Mouse (Mus musculus) midbrain, postnatal 0 days (tissue): ENCODE results near the gene Pithd1. TPM values are rescaled to one million over a fixed set of nuclear protein-coding genes. Genes with fewer than 3 reads are reported as not detected.

Experiments used
- ATAC-seq: fragments of 200-750 bp; cut with Nextera tagmentation; 2 replicates; pipeline ENCODE4 v1.8.0; 2017; ENCODE audit warnings: moderate number of reproducible peaks, mild to moderate bottlenecking, moderate TSS enrichment, moderate library complexity; ENCODE audit not compliant: low FRiP score
- DNase-seq: peaks from one replicate; pipeline ENCODE4 v3.0.0-alpha.2; 2015; ENCODE audit warnings: low spot score
- H3K27ac ChIP-seq: fragments of 300-500 bp; sonication (generic); 2 replicates; pipeline ENCODE4 v1.5.1; 2014; ENCODE audit warnings: low read depth, mild to moderate bottlenecking, low read length, mixed read lengths
- H3K27me3 ChIP-seq: fragments of 300-500 bp; sonication (generic); 2 replicates; pipeline ENCODE4 v1.6.1; 2014; ENCODE audit warnings: low read length, control low read depth, mixed read lengths; ENCODE audit not compliant: insufficient read depth
- H3K36me3 ChIP-seq: fragments of 300-500 bp; sonication (generic); 2 replicates; pipeline ENCODE4 v1.6.1; 2014; ENCODE audit warnings: low read length, control low read depth, mixed read lengths; ENCODE audit not compliant: insufficient read depth
- H3K4me1 ChIP-seq: fragments of 300-500 bp; sonication (generic); 2 replicates; pipeline ENCODE4 v1.6.1; 2014; ENCODE audit warnings: mild to moderate bottlenecking, control low read depth, antibody characterized with exemption, low read length, mixed read lengths; ENCODE audit not compliant: insufficient read depth
- H3K4me2 ChIP-seq: fragments of 300-500 bp; sonication (generic); 2 replicates; pipeline ENCODE4 v1.6.1; 2014; ENCODE audit warnings: low read depth, mild to moderate bottlenecking, low read length, mixed read lengths; ENCODE audit not compliant: poor library complexity, severe bottlenecking
- H3K4me3 ChIP-seq: fragments of 300-500 bp; sonication (generic); 2 replicates; pipeline ENCODE4 v1.5.1; 2014; ENCODE audit warnings: low read depth, mild to moderate bottlenecking, low read length, moderate library complexity
- H3K9ac ChIP-seq: fragments of 300-500 bp; sonication (generic); replicated peaks from 2 replicates; pipeline ENCODE4 v1.6.1; 2014; ENCODE audit warnings: mild to moderate bottlenecking, low read length, moderate library complexity, mixed read lengths; ENCODE audit not compliant: poor library complexity, severe bottlenecking
- H3K9me3 ChIP-seq: fragments of 300-500 bp; sonication (generic); 2 replicates; pipeline ENCODE4 v1.6.1; 2016; ENCODE audit warnings: low read length, control low read depth
- CTCF ChIP-seq: IDR thresholded peaks from 2 replicates; pipeline ENCODE4 v1.5.1; 2016; ENCODE audit warnings: antibody characterized with exemption, mild to moderate bottlenecking
- WGBS: fragments of 180-500 bp; shearing (Covaris S2); extraction: QIAGEN DNeasy Blood & Tissue Kit; methylation state at CpG from one replicate; pipeline ENCODE4 v1.1.7; 2014; 5-methylcytosine and 5-hydroxymethylcytosine counted together
- polyA plus RNA-seq: library from polyadenylated mRNA; unstranded; fragments of >200 nt; fragmentation: Nextera tagmentation; extraction: Ambion mirVana; gene quantifications from 2 replicates; pipeline ENCODE4 v1.2.1, GENCODE M21; 2015
- total RNA-seq: library from RNA; depleted of rRNA; stranded (reverse); fragments of >200 nt; gene quantifications from 2 replicates; pipeline ENCODE4 v1.2.3, GENCODE M21; 2014

Pithd1 gene
- total and polyA plus RNA-seq, 2 experiments from 2014 or later, result 61.6 to 101 TPM

- no peak for DNase-seq
- ATAC-seq, result no peak
- H3K27me3 ChIP-seq, result no peaks in the 10 kb centered on the region
- TF ChIP-seq CTCF, result no peak
- H3K4me2 ChIP-seq, result no peak overlapping the region
- H3K9ac ChIP-seq, result no peak overlapping the region
- no peaks in the 10 kb centered on the region for H3K4me1 ChIP-seq
- WGBS, result 83% methylated on average over 9 of the region's 9 CpGs
- H3K9me3 ChIP-seq, result no peaks in the 10 kb centered on the region
- peaks cover 47% of the 10 kb centered on the region for H3K36me3 ChIP-seq
- H3K27ac ChIP-seq, result no peak overlapping the region
- H3K4me3 ChIP-seq, result no peak overlapping the region
These were observed 31.2 kb downstream of the Pithd1 start for GRCm38 (mm10) chr4:135955886-135956285.

DNA sequence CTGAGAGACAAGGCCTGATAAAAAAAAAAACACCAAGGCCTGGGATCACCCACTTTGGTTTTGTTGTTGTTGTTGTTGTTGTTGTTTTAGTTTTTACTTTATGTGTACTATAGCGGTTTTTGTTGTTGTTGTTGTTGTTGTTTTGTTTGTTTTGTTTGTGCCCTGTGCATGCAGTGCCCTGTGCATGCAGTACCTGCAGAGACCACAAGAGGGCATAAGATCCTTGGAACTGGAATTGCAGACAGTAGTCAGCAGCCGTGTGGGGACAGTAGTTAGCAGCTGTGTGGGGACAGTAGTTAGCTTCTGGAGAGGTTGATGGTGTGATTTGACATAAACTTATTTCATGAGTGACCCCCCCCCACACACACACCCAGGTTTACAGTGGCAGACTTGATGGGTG, 32.8 kb downstream of the Pithd1 start:
- Histone ChIP-seq H3K4me3 (no peak overlapping the region), H3K9ac (no peak overlapping the region), H3K4me1 (no peaks in the 10 kb centered on the region), H3K27ac (no peak overlapping the region), H3K36me3 (peaks cover 33% of the 10 kb centered on the region), H3K27me3 (no peaks in the 10 kb centered on the region), H3K4me2 (no peak overlapping the region), H3K9me3 (no peaks in the 10 kb centered on the region)
- DNase-seq (peak; percentile 77), ATAC-seq (peak; percentile 50; the same call in 1 of the 2 replicates)
- 2% methylated on average over 2 of the region's 2 CpGs for WGBS
- peak; percentile 98 for TF ChIP-seq CTCF

DNA sequence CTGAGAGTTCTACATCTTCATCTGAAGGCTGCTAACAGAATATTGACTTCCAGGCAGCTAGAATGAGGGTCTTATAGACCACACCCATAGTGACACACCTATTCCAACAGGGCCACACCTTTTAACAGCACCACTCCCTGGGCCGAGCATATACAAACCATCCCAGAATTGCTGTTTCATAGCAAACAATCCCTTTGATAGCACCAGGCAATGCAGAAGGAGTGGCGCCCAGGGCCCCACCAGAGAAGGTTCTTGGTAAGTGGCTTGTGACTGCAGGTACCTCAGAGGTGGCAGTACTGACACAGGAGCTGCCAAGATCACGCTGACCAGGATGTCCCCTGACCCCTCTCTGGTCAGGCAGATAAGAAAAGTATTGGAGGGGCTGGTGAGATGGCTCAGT, 33.9 kb downstream of the Pithd1 start:
- H3K4me2 ChIP-seq, result no peak overlapping the region
- no peaks in the 10 kb centered on the region for H3K4me1 ChIP-seq
- WGBS, result 96% methylated on average over 3 of the region's 3 CpGs
- no peak for TF ChIP-seq CTCF
- no peaks in the 10 kb centered on the region for H3K27me3 ChIP-seq
- H3K9ac ChIP-seq, result no peak overlapping the region
- H3K27ac ChIP-seq, result no peak overlapping the region
- H3K9me3 ChIP-seq, result no peaks in the 10 kb centered on the region
- peaks cover 24% of the 10 kb centered on the region for H3K36me3 ChIP-seq
- DNase-seq (no peak), ATAC-seq (no peak)
- H3K4me3 ChIP-seq, result no peak overlapping the region

DNA sequence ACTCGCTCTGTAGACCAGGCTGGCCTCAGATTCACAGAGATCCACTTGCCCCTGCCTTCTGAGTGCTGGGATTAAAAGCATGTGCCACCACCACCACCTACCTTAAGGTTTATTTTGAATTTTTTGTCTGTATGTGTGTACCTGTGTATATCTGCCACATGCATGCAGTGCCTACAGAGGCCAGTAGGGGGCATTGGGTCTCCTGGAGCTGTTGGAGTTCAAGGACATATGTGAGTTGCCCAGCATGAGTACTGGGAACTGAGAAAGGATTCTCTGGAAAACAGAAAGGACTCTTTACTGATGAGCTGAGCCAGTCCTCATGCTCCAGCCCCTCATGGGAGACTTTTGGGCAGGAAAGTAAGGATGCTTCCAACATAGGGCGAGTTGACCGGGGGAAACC, 35.6 kb downstream of the Pithd1 start:
- H3K27ac ChIP-seq, result no peak overlapping the region
- no peaks in the 10 kb centered on the region for H3K9me3 ChIP-seq
- no peaks in the 10 kb centered on the region for H3K27me3 ChIP-seq
- H3K4me3 ChIP-seq, result no peak overlapping the region
- ATAC-seq (no peak), DNase-seq (no peak)
- 0 out of 2 replicates have a peak, but pooled peaks cover 3% of the 10 kb centered on the region for H3K4me1 ChIP-seq
- H3K4me2 ChIP-seq, result no peak overlapping the region
- H3K36me3 ChIP-seq, result peaks cover 17% of the 10 kb centered on the region
- TF ChIP-seq CTCF, result peak; percentile 56
- WGBS, result 95% methylated on average over 3 of the region's 3 CpGs
- H3K9ac ChIP-seq, result no peak overlapping the region

DNA sequence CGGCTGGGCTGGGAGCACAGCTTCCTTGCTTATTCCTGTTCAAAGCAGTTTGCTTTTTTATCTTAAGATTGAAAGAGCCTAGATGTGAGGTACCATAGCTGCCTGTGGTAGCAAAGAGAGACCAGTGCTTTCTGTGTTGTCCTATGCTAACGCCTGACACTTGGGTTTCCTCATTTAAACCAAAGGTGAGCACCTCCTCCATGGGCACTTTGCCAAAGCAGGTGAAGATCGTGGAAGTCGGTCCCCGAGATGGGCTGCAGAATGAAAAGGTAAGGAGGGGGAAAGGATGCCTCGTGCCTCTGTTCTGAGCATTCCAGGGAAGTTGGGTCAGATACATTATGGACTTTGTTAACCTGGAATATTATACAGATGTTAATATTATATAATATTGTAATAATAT, 36.7 kb downstream of the Pithd1 start:
- 89% methylated on average over 6 of the region's 6 CpGs for WGBS
- Histone ChIP-seq H3K9me3 (no peaks in the 10 kb centered on the region), H3K36me3 (peaks cover 9% of the 10 kb centered on the region), H3K4me1 (0 out of 2 replicates have a peak, but pooled peaks cover 3% of the 10 kb centered on the region), H3K4me3 (no peak overlapping the region), H3K27me3 (no peaks in the 10 kb centered on the region), H3K9ac (no peak overlapping the region), H3K27ac (no peak overlapping the region), H3K4me2 (no peak overlapping the region)
- TF ChIP-seq CTCF, result no peak
- DNase-seq, result no peak
- ATAC-seq, result no peak

DNA sequence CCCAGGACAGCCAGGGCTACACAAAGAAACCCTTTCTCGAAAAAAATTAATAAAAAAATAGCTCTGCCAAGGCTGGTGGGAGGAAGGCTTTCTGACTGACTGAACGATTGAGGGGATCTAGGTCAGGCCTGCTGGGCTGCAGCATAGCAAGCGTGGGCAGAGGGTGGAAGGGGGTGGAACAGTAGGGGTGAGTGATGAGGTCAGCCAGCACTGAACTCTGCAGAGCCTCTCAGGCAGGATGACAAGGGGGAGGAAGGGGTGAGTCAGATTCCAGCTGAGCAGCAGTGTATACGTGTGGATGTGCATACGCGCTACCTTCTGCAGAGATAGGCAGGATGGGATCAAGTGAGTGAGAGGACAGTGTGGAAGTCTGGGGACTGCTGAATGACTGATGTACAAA, 37.2 kb downstream of the Pithd1 start:
- Histone ChIP-seq H3K4me1 (0 out of 2 replicates have a peak, but pooled peaks cover 3% of the 10 kb centered on the region), H3K9ac (no peak overlapping the region), H3K27ac (no peak overlapping the region; the same call in 1 of the 2 replicates), H3K4me2 (no peak overlapping the region), H3K36me3 (peaks cover 9% of the 10 kb centered on the region; the same call in 1 of the 2 replicates), H3K27me3 (no peaks in the 10 kb centered on the region), H3K9me3 (no peaks in the 10 kb centered on the region), H3K4me3 (no peak overlapping the region)
- DNase-seq, result peak; percentile 13
- 64% methylated on average over 6 of the region's 6 CpGs for WGBS
- no peak for TF ChIP-seq CTCF
- no peak for ATAC-seq
